Mouse (Mus musculus) large intestine, adult 2 months (tissue): ENCODE measurements around the gene Lrrc8c. TPM values are rescaled to one million over a fixed set of nuclear protein-coding genes. Genes with fewer than 3 reads are reported as not detected.
"Not testable (repeated sequence)": the region's sequence is repeated elsewhere in the genome, so short reads cannot be mapped to it uniquely, and the experiment has no call there.

Source experiments
- DNase-seq: peaks from one replicate; pipeline ENCODE4 v3.0.0-alpha.2; 2012; ENCODE audit warnings: low read depth, low spot score
- WGBS: fragments of 180-500 bp; shearing (Covaris S2); methylation state at CpG from one replicate; pipeline ENCODE4 v1.1.7; 2018; 5-methylcytosine and 5-hydroxymethylcytosine counted together
- polyA plus RNA-seq: library from polyadenylated mRNA; depleted of rRNA; stranded (reverse); fragments of >200 nt; gene quantifications from 2 replicates; pipeline ENCODE4 v1.2.3, GENCODE M21; 2012

Lrrc8c gene
- polyA plus RNA-seq, 1 experiment: 3.8 TPM

DNA sequence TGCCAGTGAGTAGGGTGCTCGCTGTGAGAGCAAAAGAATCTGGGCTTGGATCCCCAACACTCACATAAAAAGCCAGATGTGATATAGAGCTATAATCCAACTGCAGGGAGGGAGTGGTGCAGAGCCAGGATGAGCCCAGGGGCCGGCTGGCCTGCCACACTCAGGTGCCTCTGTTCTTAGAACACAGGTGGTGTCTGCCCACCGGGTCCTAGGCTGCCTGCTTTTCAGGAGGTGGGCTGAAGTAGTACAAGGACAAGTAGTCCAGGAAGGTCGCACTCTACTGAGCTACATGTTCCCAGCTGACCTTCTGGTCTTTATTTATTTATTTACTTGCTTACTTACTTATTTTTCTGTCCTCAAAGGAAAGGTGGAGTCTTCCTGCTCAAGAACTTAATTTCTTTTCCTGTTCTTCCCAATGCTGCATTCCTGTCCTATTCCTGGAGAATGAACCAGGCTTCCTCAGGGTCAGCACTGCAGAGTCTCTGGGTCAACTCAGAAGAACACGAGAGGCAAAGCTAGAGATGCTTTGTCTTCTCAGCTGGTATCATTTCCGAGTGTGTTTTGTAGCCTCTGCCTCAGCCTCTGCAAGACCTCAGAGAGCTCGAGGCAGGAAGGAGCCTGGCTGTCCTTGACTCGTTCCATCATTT, 106.4 kb downstream of the Lrrc8c start:
- WGBS: 75% methylated on average over 8 of the region's 8 CpGs
- no peak for DNase-seq

DNA sequence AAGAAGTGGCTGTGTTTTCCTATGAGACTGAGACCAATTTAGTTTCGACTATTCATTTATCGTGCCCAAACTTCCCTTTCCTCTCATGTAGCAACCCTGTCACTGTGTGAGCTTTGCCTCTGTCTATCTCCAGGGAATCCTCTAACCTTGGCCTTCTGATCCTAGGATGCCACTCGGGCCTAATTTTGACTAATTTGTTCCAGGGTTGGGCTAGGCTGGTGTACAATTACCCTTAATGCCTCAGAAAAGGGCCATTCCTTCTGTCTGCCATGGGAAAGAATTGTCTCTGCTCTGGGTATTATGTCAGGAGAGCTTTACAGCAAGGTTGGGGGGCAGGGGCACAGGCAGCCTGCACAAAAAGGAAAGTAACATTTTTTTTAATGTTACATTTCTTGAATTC, 107.2 kb downstream of the Lrrc8c start:
- 62% methylated on average over 3 of the region's 3 CpGs for WGBS
- no peak for DNase-seq

DNA sequence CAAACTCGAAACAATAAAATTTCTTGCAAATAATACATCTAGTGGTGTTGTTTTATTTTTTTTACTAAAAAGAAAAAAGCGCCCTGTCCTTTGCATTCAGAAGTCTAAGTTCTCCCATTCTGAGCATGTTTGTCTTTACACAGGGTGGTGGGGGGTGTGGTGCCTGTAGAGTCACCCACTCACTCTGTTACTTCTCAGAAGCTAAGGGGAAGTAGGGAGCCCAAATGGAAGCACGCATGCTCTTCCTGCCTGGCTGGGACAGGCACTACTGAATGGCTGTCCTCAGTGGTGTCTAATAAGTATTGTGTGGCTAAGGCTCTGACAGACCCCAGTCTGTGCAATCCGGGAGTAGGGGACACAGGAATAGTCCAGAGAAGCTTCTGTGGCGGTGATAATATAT, 107.9 kb downstream of the Lrrc8c start:
- WGBS: 85% methylated on average over 5 of the region's 5 CpGs
- DNase-seq: no peak

DNA sequence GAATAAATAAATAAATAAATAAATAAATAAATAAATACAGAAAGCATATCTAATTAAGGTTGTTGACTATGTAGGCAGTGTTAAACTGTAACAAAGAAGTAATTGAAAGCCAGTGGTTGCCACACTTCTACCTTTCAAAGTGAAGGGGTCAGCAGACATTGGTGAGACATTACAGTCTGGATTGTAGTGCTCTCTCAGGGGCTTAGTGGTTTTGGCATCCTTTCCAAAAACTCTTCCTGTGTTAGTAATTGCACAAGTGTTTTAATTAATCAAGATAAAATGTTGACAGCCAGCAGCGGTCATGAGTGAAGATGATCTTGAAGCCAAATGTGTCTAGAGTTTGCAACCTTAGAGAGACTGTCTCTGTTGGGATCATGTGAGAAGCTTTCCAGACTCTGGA, 110.8 kb downstream of the Lrrc8c start:
- 69% methylated on average over 1 of the region's 1 CpGs for WGBS
- no peak for DNase-seq

DNA sequence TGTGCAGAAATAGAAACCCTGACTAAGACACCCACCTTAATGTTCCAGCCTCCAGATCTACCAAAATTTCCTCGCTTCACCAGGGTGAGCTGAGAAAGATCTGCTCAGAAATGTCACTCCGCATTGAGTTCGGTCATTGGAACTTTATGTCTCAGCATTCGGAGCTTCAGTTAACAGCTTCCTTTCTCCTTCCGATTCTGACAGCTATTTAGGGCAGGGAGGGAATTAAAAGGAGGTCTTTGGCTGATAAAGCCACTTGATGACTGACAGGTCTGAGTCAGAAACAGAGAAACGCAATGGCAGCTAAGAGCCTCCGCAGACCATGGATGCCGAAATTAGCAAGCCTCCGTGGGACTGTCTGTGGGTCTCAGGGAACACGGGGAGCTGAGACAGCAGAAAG, 112.9 kb downstream of the Lrrc8c start:
- DNase-seq: no peak
- 89% methylated on average over 10 of the region's 10 CpGs for WGBS

DNA sequence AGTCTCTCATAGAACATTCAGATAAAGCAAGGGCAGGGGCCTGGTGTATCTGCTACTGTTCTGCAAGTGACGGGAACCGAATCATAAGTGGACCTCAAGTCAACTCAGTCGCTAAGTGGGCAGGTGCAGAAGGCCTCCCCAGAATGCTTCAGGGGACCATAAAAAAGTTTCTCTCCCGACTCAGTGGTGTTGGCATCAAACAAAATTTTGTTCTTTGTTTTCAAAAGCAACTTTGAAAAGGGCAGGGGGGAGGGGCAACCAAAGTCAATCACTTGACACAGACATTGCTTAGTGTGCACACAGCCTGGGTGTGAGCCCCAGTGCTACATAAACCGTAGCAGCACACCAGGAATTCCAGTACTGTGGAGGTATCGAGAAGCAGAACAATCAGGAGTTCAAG, 116.4 kb downstream of the Lrrc8c start:
- no peak for DNase-seq

DNA sequence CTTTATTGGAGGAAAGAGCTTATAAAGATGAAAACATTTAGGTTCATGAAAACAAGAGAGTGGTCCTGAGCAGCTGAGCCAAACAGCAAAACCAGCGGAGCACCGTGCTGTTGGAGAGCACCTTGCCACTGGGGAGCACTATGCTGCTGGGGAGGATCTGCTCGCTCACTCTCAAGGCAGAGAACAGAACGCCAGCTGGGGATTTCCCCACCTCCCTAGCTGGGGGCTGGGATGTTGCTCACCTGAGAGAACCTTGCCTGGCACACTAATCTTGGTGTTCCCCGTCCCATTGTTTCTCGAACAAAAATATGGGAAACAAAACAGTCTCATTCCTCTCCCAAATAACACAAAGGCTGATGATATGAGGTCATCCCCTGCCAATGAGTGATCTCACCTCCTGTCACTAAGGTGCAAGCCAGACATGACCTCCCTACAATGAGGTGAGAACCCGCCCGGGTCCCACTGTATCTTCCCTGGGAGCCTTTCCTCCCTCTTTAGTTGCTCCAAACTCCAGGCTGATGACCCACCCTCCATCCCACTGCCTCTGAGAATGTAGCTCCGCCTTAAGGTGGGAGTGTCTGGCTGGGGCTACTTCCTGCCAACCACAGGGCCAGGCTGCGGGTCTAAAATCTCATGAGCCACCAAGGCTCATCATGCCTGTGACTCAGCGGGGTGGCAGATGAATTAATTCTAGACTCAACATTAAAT, 117.5 kb downstream of the Lrrc8c start:
- 79% methylated on average over 11 of the region's 11 CpGs for WGBS
- no peak for DNase-seq

More for the DNA sequence above, 116.4 kb downstream of the Lrrc8c start:
- 75% methylated on average over 6 of the region's 6 CpGs for WGBS

DNA sequence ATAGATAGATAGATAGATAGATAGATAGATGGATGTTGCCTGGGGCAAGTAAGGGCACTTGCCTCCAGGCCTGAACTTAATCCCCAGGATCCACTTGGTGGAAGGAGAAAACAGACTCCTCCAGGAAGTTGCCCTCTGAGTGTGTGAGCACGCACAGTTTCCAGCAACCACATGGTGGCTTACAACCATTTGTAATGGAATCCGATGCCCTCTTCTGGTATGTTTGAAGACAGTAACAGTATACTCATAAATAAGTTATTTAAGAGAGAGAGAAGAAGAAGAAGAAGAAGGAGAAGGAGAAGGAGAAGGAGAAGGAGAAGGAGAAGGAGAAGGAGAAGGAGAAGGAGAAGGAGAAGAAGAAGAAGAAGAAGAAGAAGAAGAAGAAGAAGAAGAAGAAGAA, 119.1 kb downstream of the Lrrc8c start:
- DNase-seq: not testable (repeated sequence)
- 91% methylated on average over 2 of the region's 2 CpGs for WGBS

DNA sequence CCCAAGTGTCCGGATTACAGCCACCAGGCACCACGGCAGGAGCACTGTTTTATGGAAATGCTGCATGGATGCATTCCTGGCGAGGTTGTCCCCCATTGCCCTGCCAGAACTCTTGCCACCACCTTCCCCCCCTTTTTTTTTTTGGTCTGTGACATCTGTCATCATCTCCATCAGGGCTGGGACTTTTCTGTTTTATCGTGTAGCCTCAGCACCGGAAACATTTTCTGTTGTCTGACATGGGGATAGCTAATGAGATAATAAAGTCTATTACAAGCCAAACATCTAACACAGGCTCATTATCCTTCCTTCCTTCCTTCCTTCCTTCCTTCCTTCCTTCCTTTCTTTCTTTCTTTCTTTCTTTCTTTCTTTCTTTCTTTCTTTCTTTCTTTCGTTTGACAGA, 119.7 kb downstream of the Lrrc8c start:
- WGBS: 87% methylated on average over 6 of the region's 6 CpGs
- DNase-seq: no peak

DNA sequence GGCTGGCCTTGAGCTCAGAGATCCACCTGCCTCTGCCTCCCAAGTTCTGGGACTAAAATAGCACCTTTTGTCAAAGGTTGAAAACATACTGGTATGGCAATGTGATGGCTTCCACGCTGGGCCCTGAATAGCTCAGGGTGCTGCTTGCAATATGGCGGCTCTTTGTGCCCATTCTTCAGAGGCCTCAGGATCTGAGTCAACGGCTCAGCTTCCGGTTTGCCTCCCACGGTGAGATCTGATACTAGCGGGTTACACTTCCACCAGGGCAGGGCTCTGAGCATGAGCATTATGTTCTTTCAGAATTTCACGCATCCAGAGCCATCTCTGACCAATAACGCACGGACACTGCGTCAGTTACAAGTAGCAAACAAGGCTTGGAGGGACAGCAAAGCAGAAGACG, 120.2 kb downstream of the Lrrc8c start:
- 91% methylated on average over 11 of the region's 11 CpGs for WGBS
- no peak for DNase-seq

DNA sequence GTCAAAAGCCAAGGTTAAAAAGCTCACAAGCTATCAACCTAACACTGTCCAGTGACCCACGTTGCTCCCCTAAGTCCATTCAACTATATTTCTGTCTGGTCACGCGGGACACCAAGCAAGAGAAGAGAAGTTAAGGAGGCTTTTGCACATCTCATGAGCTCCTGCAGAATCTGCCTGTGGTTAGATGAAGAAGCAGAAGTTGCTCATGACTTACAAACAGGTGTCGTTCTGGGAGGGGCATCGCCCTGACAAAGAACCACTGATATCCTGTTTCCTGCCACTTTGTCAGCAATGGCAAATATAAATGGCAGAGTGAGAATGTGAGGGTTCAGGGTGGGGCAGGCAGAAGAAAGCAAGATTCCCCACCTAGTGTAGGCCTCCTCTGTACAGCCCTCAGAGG, 123.3 kb downstream of the Lrrc8c start:
- WGBS: 66% methylated on average over 5 of the region's 5 CpGs
- no peak for DNase-seq

DNA sequence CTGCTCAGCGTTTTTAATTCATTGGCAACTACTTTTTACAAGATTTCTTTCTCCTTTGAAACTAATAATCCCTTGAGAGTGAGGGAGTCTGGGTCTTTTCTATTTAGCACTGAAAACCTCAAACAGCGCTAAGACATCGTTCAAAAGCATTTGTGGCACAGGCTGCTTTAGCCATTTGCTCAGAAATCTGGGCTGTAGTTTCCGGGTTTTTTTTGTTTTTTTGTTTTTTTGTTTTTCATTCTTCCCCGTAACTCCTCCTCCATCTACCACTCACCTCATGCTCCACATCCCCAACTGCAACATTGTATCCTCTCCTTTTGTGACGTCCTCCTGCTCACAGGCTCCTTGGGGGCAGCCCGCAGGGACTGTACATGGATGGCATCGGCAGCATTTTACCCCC, 124.1 kb downstream of the Lrrc8c start:
- 77% methylated on average over 8 of the region's 8 CpGs for WGBS
- DNase-seq: no peak

DNA sequence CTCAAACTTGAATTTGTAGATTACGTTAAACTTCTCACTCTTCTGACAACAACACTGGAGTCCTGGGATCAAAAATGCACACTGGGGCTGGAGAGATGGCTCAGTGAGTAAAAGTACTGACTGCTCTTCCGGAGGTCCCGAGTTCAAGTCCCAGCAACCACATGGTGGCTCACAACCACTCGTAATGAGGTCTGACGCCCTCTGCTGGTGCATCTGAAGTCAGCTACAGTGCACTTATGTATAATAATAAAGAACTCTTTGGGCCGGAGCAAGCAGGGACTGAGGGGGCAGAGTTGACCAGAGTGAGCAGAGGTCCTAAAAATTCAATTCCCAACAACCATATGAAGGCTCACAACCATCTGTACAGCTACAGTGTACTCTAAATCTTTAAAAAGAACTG, 125.0 kb downstream of the Lrrc8c start:
- 92% methylated on average over 6 of the region's 6 CpGs for WGBS
- no peak for DNase-seq

DNA sequence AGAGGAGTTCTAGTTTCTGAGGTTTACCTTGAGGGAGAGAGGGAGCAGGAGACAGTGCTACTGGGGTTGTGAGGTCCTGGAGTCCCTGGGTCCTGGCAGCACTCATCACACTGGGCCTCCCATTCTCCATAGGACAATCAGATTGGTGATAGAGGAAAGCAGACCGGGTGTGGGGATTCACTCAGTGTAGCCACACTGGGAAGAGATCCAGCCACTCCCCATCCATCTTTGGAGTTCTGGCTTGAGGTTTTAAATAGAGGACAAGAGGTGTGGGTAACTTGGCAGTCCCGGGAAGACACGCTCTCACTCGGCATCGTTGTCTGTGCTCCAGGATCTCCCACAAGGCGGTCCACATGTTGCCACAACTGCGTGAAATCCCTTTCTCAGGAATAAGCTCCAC, 127.9 kb downstream of the Lrrc8c start:
- WGBS: 89% methylated on average over 7 of the region's 7 CpGs

DNA sequence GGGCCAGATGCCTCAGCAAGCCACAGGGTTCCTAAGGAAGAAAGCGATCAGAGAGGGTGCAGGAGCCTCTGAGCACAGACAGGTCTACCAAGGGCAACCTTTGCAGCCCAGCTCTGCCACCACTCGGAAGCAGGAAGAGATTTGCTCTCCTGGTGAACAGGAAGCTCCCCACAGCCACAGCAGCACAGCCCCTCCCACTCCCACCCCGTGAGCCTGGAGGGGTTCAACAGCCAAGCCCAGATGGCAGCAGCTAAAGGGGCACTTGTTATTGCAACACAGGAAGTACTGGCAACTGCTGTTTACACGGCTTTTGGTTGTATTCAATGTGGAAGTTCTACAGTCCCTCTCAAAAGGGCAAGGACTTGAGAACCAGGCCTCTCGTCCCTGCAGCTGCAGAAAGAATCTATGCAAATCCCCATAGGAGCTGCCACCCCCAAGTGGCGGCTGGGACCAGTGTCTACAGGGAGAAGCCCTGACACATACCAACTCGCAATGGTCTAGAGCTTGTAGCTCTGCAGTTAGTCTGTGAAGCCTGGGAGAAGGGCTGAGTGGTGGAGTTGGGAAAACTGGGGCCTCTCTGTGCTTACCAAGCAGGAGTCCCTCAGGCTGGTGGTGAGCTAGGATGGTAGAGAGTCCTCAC, 129.6 kb downstream of the Lrrc8c start:
- 54% methylated on average over 7 of the region's 7 CpGs for WGBS
- no peak for DNase-seq

More for the DNA sequence above, 127.9 kb downstream of the Lrrc8c start:
- no peak for DNase-seq

DNA sequence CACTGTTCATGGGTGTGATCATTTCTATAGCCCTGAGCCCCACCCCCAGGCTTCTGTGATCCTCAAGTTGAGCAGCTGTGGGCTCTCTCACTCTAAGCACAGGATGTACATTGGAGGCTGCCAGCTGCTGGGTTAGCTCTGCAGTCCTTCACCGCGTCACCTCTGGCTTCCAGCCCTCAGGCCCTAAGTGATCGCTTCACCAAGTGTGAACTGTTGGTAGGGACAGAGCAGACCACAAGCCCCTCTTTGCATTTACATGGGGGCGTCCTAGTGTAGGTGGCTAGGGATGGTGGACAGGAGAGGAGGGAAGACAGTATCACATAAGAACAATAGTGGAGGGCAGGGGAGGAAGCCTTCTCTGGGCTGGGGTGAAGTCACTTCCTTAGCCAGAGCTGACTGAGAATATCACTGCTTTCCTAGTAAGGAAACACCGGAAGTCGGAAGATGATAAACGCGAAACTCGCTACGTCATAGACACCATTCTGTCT, 130.4 kb downstream of the Lrrc8c start:
- WGBS: 82% methylated on average over 10 of the region's 10 CpGs
- no peak for DNase-seq

DNA sequence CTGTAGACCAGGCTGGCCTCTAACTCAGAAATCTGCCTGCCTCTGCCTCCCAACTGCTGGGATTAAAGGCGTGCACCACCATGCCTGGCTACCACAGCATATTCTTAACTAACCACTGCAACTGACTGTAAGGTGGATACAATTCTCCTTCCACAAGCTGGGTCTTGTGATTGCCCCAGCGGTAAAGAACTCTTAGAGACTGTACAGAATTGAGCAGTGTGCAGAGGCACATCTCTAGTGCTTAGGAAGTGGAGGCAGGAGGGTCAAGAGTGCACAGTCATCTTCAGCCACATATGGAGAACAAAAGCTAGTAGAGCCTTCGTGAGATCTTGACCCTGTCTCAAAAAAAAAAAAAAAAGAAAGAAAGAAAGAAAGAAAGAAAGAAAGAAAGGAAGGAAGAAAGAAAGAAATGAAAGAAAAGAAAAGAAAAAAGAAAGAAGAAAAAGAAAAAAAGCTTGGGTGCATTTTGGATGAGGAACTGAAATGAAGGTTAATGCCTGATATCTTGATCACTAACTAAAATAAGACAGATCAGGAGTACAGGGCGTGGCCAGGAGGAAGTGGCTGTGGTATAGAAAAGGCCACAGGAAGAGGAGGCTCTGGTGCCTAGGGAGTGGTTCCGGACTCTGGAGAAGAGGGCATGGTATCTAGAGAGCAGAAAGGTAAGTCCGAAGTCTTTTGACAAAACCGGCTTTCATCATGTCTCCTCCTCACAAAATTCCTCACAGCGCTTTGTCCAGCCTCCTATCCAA, 131.7 kb downstream of the Lrrc8c start:
- no peak for DNase-seq
- 70% methylated on average over 8 of the region's 8 CpGs for WGBS

DNA sequence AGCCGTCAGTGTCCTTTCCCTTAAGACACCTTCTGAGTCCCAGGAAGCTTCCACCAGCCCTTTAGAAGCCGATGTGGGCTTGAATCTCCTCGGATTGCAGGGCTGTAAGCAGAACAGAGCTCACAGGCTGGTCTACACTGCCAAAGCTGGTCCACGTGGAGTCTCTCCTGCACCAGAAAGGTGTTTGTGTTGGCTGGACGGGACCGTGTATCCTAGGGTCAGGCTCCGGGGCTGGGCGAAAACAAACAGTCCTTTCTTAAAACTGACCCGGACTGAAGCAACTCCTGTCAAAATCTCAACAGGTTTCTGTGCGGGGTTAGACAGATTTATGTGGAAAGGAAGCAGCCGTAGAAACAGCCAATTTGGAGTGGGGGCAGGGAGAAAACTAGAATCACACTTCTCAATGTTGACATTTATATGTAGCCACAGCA, 132.4 kb downstream of the Lrrc8c start:
- no peak for DNase-seq
- WGBS: 45% methylated on average over 11 of the region's 11 CpGs

DNA sequence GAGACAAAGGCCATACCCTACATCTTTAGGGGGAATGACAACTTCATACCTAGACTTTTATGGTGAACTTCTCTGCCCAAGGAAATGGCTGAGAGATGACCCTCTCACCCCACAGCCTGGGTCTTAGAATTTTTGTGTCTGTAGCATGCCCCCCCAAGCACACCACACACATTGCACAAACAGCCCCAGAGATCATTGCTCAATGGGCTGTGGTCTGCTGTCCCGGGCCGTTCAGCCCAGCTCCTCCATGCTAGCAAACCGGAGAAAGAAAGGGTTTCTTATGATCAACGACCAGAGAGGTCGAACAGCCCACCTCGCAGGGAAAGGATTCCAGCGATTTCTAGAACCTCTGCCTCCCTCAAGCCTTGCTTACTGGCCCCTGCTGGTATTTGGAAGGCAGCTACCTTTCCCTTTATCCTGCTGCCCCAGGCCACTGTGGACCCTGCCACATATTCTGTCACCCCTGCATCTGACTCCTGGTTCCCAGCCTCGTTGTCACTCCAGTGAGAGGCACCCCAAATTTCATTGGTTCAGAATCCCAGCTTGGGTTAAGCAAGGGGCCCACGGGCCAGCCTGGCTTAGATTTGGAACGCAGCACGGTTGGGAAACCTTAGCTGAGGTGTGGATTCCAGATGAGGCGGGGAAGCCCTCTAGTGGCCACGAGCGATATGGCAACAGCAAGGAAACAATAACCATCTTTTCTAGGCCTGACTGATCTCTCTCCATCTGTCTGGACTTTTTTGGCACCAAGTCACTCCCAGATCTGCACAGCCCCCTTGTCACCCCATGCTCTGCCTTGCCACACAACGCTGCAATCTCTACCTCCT, 135.3 kb downstream of the Lrrc8c start:
- no peak for DNase-seq
- 24% methylated on average over 15 of the region's 15 CpGs for WGBS
